Mouse (Mus musculus) liver (tissue): ENCODE data around the gene Ccnt2.
A peak's percentile ranks its signal among the peaks of the same experiment; 100 is the strongest.
"Not testable (repeated sequence)": the region's sequence is repeated elsewhere in the genome, so short reads cannot be mapped to it uniquely, and the experiment has no call there.

Experiments
- DNase-seq: peaks from one replicate; pipeline ENCODE4 v3.0.0-alpha.2; 2020; ENCODE audit warnings: mixed read lengths

The Ccnt2 gene

DNA sequence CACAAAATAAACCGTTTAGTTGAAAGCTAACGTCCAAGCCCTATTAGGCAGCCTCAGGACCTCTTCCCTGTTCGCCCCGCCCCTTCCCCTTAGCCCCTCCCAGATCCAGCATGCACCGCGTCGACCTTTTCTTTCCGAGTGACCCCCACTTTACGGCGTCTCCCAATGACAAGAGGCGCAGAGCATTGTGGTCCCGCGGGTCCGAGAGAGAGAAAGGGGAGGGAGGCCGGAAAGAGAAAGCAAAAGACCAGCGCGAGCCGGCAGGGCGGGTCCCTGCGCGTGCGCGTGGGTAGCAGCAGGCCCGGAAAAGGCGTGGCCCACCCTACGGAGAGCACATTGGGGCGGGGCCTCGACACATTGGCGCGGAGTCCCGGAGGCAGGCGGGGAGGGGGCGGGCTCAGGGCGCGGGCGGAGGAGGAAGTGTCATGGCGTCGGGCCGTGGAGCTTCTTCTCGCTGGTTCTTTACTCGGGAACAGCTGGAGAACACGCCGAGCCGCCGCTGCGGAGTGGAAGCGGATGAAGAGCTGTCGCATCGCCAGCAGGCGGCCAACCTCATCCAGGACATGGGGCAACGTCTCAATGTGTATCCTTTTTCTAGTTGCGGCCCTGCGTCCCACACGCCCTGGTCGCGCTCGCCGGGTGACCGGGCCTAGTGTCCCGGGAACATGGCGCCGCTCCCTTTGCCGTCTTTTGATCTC lies at the start of gene Ccnt2:
TSS of gene Ccnt2 (plus strand) at position 362 of the 698 bp plus-strand sequence.
- peak; percentile 99 for DNase-seq

DNA sequence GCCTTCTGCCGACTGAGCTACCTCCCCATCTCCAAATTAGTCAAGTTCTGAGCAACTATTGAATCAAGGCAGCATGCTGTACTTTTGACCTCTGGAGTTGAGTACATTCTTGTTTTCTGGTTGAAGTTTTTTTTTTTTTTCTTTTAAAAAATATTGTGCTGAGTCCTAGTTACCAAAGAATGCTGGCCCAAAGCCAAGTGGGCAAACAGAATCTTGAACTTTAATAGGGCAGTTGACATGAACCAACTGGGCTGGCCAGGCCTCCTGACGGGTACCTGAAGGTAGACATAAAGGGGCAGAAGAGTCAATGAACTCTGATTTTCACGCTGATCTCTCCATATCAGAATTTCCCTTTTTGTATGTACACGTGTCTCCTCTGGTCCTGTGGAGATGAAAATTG lies 44.9 kb upstream of the Ccnt2 start, which contains the start of gene Acmsd:
TSS of gene Acmsd (plus strand) at position 318 of the 400 bp plus-strand sequence.
- no peak for DNase-seq

DNA sequence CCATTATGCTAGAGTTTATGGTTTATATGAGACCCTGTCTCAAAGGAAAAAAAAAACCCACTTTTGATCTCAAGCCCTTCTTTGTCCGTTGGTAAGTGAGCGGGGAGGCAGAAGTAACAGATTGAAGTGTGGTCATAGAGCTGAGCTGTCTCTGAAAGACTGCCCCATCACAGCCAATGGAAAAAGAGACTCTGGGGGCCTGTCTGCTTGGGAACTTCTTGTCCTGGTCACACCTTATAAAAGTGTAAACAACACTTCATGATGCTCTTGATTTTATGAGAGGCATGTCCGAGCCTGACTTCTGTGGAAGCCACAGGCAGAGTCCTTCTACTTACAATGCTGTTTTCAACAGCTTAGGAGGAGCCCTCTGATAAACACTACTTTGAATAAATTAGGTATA lies 42.9 kb upstream of the Ccnt2 start:
- no peak for DNase-seq

DNA sequence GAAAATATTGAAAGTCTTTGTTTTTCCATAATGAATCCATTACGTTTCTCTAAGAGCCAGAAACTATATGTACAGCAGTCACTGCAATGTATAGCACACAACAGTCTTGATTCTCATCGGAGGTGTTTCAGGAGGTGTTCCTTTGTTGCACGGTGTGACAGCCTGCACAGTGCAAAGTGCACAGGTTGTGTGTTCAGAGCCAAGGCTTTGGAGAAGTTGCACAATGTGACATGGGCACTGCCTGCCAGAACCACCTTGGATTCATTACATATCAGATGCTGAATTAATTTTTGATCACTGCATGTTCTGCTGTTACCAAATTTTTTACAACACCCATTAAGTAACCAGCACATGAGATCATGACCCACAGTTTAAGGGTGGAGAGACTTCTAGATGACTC lies 41.5 kb upstream of the Ccnt2 start:
- DNase-seq: no peak

DNA sequence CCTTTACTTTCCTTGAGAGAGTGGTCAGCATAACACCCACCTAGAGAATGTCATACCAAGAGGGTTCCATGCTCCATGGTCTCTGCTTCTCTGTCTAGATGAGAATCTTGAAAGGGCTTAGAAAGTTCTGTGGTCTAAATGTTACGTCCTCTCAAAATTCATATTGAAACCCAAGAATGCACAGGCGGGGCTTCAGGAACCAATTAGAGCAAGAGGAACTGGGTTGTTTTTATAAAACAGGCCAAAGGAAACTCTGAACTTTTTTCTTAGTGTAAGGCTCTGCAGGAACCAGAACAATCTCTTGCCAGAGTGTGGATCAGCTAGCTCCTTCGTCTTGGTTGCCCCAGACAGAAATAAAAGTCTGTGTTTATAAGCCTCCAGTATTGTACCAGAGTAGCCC lies 41.1 kb upstream of the Ccnt2 start:
- no peak for DNase-seq

DNA sequence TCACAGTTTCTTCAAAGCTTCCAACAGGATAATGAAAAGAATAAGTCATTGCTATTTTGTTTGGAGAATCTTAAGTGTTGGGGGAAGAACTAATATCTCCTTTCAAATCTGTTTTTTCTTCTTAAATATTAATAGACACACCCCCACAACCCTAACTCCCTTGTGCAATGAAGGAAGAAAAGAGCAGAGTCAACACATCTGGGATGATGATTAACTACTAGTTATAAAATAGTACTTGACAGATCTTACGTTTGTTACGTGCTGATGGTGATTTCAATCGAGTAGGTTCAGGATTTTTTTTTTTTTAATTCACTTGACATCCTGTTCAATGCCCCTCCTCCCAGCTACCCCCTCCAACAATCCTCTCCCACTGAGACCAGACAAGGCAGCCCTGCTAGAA lies 38.6 kb upstream of the Ccnt2 start:
- DNase-seq: no peak

DNA sequence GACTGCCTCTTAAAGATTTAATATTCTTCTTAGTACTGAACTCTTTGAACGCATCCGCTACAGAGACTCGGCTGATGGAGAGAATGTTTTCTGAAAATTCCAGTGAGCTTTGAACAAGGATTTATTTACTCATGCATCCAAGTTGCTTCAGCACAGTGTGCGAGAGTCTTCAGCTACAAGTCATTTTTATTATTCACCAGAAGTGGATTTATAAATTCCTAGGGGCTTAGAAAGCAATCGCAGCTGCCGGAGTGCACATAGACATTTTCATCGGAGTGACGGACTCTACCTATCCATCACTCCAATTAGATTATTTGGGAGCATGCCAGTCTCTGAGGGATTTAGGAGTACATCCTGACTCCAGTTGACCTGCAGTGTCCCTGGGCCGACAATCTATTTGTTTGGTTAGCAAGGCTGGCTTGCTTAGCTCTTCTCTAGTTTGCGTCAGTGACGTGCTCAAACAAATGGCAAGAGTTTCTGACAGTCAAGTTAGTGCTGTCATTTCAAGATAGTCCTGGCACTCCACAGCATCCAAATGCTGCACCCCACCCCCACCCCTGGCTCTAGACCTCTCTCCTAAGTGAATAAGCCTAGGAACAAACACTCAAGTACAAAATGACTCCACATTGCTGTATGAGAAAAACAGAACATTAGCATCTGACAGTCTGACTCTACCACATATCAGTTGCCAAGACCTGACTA lies 23.4 kb upstream of the Ccnt2 start:
- DNase-seq: no peak

DNA sequence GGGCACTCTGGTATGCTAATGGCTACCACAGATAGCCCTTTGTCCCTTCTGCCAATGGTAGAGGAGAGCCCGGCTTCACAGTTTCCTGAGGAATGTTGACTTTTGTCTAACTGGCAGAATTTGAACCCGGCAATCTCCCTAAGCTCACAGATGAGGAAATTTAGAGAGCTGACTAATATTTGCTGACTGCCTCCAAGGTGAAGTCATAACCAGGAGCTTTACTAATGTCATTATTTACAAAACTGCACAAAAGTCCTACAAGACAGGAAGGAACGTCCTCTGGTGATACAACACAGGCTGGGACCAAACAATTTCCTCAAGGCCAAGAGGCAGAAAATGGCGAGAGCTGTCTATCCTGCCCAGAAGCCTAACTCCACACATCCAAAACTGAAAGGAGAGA lies 18.2 kb upstream of the Ccnt2 start:
- DNase-seq: peak; percentile 9

DNA sequence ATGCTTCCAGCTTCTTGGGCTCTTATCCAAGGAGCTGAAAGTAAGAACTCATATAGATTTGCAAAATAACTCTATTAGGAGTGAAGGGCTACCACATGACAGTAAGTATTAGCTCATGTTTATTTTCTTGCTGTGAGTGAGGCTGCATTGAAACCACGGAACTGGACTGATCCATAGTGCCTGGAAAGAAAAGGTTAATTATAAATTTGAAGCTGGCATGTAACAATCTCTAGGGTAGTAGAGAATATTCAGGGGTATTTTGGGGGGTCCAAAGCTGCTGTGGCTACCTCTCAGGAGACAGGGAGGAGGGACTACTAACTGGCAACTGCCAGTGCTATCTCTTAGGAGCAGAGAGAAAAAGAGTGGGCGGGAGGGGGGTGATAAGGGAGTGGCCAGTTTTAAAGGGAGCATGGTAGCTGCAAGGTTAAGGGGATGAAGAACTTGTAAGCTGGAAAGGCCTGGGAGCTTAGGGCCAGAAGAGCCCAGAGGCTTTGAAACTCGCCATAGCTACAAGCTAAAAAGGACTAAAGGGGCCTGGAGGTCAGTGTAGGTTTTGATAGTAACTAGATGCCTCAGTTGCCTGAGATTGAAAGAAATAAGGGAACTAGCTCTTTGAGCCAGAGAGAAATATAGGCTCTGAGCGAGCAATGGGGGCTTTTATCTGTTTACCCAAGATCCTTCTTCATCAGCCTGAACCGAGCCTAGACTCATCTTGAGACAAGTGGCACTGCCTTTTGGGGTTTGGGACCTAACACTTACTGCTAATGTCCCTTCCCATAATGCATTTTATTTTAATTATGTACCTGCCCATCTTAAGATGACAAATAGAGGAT lies 17.4 kb upstream of the Ccnt2 start:
- DNase-seq: peak; percentile 87

DNA sequence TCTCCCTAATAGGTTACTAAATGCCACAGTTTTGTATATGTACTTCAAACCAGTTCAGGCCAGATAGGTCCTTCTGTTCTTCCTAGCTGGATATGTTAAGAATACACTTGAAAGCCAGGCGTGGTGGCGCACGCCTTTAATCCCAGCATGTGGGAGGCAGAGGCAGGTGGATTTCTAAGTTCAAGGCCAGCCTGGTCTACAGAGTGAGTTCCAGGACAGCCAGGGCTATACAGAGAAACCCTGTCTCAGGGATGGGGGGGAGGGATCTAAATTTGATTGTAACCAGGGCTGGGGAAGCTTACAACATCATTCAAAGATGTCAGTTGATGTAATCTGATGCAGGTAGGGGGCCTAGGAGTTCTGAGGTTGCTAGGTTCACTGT lies 16.8 kb upstream of the Ccnt2 start:
- not testable (repeated sequence) for DNase-seq

DNA sequence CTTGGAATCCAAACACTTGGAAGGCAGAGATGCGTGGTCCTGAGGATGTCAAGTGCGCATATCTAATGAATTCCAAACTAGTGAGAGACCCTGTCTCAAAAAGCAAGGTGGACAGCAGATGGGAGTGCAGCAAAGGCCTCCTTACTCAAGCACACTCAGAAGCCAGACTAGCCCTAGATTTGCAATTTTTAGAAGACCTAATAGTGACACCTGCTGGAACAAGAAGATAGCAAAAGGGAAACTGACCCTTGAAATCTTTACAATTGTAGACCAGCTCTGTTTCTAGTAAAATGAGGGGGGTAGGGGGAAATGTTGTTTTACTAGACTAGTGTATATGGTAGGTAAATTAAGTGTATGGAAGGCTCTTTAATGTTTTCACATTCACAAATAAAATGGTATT lies 8.5 kb upstream of the Ccnt2 start:
- DNase-seq: no peak

DNA sequence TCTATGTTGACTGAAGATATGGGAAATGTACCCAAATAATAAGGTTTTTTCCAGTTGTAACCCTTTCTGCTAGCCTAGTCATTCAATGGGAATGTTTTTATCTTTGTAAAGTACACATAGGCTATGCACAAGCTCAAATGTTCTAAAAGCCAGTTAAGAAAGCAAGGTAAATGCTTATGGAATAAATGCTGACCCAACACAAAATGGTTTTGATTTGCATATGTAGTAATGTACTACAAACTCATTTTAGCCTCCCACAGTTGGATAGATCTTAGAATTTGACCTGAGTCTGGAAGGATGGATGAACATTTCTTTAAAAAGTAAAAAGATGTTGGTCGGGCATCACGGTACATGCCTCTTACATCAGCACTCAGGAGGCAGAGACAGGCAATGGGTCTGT lies 7.2 kb upstream of the Ccnt2 start:
- no peak for DNase-seq

DNA sequence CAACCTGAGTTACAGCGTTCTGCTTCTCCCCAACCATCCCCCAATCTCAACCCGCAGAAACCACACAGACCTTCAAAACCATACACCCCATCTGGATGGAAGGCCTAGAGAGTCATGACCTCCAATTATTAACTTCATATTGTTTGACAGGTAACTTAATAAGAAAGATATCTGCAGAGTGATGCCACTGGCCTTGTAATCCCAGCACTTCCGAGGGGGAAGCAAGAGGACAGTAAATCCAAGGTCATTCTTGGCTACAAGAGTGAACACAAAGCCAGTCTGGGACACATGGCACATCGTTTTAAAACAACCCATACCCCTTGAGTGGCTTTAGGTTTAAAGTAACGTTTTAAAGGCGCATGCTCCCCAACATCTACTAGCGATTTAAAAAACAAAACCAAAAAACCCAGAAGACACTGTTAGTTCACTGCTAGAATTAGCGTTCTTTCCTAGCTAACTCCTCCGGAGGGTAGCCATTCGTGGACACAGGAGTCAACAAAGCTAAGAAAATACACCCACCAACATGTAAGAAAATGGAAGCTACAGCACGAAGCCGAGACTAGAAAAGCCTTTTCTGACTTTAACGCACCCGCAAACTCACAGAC lies 664 bp upstream of the Ccnt2 start:
- DNase-seq: peak; percentile 16

DNA sequence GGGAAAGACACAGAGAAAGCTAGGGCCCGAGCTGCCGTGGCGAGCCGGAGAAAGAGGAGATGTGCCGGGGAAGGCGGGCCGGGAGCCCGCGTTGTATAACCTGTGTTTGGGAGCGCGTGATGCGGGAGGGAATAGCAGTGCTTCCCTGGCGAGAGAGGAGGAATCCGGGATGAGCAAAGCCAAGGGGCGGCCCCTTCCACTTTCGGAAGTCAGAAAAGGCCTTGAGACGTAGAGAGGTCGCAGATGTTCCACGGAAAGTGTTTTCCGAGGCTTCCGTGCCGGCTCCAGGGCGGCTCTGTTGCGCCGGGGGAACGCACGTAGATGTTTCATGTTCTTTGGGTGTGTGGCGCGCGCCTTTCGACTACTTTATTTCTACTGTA lies 527 bp downstream of the Ccnt2 start:
- DNase-seq: peak; percentile 62

DNA sequence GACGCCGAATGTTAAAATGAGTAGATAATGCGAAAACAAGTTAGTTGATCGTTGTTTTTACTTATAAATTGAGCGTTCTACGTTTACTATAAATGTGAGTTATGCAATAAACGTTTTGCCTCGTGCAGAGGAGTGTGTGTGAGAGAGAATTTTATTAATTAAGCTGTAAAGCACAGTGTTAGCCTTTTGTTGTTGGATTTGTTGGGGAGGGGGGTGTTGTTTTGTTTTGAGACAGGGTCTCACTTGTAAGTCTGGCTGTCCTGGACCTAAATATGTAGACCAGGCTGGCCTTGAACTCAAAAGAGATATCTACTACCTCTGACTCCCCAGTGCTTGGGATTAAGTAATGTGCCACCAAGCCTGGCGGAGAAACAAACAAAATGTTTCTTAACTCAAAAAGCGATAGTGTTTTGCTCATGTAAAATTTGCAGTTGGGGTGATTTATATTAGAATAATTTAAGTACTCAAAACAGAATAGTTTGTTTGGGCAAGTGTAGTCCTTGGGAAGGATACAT lies 1.3 kb downstream of the Ccnt2 start:
- DNase-seq: peak; percentile 13

DNA sequence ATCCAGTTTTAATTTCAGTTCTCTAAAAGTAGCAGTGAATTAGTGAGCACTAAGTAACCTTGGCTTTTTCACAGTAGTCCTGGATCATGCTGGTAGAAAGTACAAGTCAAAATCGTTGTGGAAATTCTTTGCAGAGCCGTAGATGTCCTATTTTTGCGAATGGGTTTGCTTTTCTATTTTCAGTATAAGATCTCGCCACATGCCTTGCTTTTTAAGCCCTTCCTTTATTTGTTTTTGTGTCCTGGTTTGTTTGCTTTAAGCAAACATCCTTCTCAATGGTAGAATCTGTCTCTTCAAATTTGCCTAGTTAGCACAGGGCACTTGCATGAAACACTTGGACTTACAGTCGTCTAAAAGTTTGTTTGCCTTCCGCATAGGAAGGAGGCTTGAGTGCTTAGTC lies 2.3 kb downstream of the Ccnt2 start:
- DNase-seq: no peak

DNA sequence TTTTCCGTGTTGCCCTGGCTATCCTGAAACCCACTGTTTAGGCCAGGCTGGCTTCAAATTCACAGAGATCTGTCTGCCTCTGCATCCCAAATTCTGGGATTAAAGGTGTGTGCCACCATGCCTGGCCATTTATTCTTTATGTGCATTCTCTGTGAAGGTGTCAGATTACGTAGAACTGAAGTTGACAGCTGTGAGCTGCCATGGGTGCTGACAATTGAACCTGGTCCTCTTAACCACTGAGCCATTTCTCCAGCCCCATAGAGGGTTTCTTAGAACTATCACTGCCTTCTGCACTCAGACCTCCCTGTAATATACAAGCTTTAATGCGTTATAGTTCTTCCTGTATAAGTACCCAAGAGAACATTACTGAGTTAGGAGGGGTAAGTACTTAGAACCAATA lies 4.6 kb downstream of the Ccnt2 start:
- DNase-seq: no peak

DNA sequence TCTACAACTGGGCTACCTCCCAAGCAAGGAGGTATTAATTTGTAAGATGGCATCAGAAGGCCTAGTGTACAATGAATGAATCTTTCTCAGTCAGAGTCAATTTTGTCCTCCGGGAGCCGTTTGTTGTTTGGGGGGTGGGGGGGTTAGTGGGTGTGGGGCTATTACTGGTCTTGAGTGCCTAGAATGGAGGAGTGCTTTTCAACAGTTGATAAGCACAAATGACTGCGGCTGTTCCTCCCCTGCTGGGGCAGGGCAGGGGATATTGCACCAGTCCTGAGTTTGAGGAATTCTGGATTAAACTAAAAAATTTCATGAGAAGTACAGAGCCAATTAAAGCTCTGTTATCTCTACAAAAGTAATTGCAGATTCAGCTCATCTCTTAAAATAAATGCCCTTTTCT lies 6.2 kb downstream of the Ccnt2 start:
- peak; percentile 23 for DNase-seq

DNA sequence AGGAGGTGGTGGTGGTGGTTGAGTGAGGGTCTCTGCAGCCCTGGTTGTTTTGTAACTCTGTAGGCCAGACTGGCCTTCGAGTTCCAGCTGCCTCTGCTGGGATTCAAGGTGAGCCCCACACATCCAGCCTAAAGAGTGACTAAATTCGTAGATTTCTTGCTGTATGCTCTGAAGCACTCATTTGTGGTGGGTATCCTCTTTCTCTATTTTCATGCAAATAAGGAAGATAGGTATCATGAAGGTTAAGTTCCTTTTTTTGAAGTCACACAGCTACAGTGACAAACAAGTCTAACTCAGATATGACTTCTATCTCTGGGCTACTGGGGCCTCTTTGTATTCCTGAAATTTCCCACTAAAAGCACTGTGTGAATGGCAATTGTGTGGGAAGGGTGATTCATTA lies 6.9 kb downstream of the Ccnt2 start:
- no peak for DNase-seq

DNA sequence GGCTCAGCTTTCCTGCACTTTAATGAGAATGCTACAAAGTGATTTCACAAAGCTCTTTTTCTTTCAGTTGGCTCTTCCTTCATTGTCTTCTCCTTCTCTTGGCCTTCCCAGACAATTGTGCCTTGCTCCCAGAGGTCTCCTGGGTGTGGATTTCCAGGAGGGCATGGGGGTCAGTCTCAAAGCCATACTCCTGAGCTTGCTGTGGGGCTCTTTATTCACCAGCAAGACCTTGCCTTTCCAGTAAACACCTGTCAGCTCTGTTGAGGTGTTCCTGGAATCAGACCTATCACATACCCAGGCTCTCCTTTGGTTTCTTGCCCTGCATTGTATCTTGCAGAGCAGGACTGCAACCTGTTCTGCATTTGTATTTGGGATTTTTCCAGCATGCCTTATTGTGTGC lies 9.9 kb downstream of the Ccnt2 start:
- no peak for DNase-seq

DNA sequence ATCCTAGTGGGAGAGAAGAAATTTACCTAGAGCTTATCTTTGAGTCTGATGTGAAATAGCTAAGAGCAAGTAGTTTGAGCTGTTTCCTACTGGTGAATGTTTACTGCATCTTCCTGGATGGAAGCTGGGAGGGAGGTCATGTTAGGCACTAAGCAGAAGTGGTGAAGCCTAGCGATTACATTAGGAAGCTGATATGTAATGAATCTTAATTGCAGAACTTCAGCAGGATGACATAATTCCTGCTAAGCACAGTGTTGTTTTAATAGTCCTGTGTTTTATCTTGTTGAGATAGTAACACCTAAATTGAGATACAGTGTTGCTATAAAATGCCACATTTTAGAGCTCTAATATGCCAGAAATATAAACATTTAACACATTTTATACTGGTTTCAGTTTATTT lies 11.9 kb downstream of the Ccnt2 start:
- no peak for DNase-seq

DNA sequence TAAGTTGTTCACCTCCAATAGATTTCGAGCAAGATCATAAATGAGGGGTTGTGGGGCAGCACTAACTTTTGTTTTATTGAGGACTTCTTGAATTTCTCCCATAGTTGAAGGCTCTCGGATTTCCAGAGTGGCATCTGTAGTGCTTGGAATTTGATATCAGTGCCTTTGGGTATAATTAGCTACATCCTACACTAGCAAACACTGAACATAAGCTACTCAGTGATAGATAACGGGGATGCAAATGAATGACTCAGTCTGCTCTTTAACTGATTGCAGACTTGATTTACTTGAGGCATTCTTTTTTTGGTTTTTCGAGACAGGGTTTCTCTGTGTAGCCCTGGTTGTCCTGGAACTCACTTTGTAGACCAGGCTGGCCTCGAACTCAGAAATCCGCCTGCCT lies 15.0 kb downstream of the Ccnt2 start:
- no peak for DNase-seq

DNA sequence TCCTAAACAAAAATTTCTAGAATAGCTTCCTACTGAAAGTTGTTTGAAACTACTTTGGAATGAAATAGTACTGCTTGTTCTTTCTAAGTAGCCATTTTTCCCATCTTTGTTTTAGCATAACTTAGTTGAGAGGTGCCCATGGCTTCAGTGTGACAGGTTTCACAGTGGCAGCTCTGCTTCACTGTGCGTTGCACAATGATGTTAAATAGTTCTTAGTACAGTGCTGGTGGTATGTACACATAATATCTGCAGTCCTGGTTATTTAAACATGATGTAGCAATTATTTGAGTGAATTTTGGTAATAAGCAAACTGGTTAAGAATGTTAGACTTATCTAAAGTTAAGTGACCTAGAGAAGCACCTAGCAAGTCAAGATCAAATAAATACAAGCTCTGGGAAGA lies 19.5 kb downstream of the Ccnt2 start:
- DNase-seq: no peak
